Mouse (Mus musculus) erythroblast, embryonic 14.5 days (primary cell): Measurements from ENCODE around the gene a. TPM values are rescaled to one million over a fixed set of nuclear protein-coding genes. Genes with fewer than 3 reads are reported as not detected.

Experiments
- H3K27me3 ChIP-seq: 2 replicates; pipeline ENCODE4 v1.6.1; 2012; ENCODE audit warnings: inconsistent platforms; ENCODE audit not compliant: control insufficient read depth
- H3K36me3 ChIP-seq: 2 replicates; pipeline ENCODE4 v1.6.1; 2012; ENCODE audit warnings: mild to moderate bottlenecking, inconsistent platforms; ENCODE audit not compliant: control insufficient read depth
- H3K4me1 ChIP-seq: 2 replicates; pipeline ENCODE4 v1.6.1; 2012; ENCODE audit warnings: inconsistent platforms; ENCODE audit not compliant: control insufficient read depth
- H3K4me3 ChIP-seq: replicated peaks from 2 replicates; pipeline ENCODE3; 2012; ENCODE audit warnings: moderate library complexity, mild to moderate bottlenecking, inconsistent platforms
- H3K9me3 ChIP-seq: 2 replicates; pipeline ENCODE4 v1.6.1; 2012; ENCODE audit warnings: low read length, inconsistent platforms, mixed read lengths; ENCODE audit not compliant: control insufficient read depth
- GATA1 ChIP-seq: IDR thresholded peaks from 2 replicates; pipeline ENCODE4 v1.6.1; 2012; ENCODE audit warnings: low read length, inconsistent platforms, mixed read lengths
- TAL1 ChIP-seq: IDR thresholded peaks from 3 replicates; pipeline ENCODE4 v1.6.1; 2012; ENCODE audit warnings: low read length, inconsistent platforms, mixed read lengths
- polyA plus RNA-seq: library from polyadenylated mRNA; stranded (reverse); fragments of >175 nt; gene quantifications from 2 replicates; pipeline ENCODE4 v1.2.3, GENCODE M21; 2012

a gene
- polyA plus RNA-seq, 1 experiment = not detected

DNA sequence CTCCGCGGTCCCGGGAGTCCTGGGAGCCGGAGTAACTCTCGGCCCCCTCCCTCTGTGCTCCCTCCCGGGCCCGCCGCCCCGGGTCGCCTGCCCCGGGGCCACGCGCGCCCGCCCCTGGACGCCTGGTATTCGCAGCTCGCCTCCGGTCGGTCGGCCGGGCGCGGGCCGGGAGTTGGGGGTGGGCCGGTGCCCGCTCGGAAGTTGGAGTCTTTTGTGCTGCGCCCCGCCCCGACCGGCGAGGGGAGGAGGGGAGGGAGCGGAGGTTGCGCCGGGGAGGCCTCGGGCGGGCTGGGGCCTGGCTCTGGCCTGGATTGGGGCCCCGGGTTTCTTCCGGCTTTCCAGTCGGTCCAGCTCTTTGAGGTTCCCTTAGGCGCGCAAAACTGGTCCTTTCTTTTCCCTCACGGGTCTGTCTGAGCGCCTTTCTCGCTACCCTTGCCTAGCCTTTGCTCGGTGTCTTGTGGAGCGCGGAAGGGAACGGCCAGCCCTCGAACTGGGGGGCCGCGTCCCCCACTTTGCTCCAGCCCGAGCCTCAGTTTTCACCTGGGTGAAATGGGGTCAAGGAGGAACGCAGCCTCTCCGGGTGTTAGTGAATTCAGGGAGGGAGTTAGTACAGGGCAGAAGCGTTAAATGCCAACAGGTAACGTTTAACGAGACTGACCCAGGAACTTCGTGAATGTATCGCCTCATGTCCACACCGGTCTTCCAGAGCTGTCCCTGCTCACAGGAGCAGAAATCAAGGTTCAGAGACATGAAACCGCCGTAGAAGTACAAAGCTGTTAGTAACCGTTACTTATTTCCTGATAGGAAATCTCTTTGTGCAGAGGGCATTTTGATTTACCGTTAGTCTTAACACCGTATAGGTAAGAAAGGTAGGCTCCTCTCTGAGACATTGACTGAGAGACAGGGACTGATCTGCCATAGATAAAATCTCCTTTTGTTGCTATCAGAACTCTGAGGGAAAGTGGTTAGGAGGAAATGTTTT, 750 bp downstream of the a start:
- Histone ChIP-seq H3K4me3 (peak overlapping the region; percentile 98), H3K36me3 (peaks cover 49% of the 10 kb centered on the region), H3K9me3 (no peaks in the 10 kb centered on the region), H3K27me3 (no peaks in the 10 kb centered on the region), H3K4me1 (peaks cover 80% of the 10 kb centered on the region)
- TF ChIP-seq TAL1 (no peak), GATA1 (peak; percentile 57)

- Histone ChIP-seq H3K27me3 (no peaks in the 10 kb centered on the region), H3K4me1 (peaks cover 49% of the 10 kb centered on the region), H3K9me3 (no peaks in the 10 kb centered on the region)
Observed at GRCm38 (mm10) chr2:154803372-154803771, 12.2 kb downstream of the a start.

DNA sequence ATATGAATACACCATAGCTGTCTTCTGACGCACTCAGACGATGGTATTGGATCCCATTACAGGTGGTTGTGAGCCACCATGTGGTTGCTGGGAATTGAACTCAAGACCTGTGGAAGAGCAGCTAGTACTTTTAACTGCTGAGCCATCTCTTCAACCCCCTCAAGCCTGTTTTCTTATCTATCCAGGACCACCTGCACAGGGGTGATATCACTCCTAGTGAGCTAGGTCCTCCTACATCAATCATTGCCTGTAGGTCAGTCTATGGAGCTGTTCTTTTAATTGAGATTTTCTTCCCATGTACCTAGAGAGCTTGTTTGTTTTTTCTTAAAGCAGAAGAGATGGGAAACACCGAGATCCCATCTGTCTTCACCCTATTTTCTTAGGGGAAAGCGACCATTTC, 12.6 kb downstream of the a start:
- H3K27me3 ChIP-seq = no peaks in the 10 kb centered on the region
- TF ChIP-seq GATA1 = no peak; the same call in 1 of the 2 replicates
- TF ChIP-seq TAL1 = no peak
- no peak overlapping the region for H3K4me3 ChIP-seq
- H3K9me3 ChIP-seq = no peaks in the 10 kb centered on the region
- peaks cover 45% of the 10 kb centered on the region for H3K4me1 ChIP-seq
- H3K36me3 ChIP-seq = peaks cover 33% of the 10 kb centered on the region

More at GRCm38 (mm10) chr2:154803372-154803771, 12.2 kb downstream of the a start:
- TF ChIP-seq GATA1 (no peak), TAL1 (no peak)
- peaks cover 33% of the 10 kb centered on the region for H3K36me3 ChIP-seq
- H3K4me3 ChIP-seq = no peak overlapping the region

DNA sequence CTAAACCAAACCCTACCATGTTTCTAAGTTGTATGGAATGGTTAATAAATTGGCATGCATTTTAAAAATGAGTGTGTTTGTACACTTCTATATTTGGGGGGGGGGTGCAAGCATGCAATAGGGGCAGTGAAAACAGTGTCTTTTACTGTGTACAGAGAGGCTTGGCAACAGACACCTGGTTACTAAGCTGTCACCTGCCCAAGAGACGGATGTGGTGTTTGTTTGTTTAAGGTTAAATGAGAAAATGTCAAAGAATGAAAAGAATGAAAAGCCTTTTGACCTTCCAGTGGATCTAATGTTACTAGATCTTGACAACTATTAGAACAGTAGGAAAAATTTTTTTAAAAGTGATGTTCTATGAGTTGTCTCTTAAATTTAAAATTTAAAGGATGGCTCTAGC, 16.5 kb downstream of the a start:
- peaks cover 23% of the 10 kb centered on the region for H3K4me1 ChIP-seq
- H3K36me3 ChIP-seq = peaks cover 40% of the 10 kb centered on the region
- H3K4me3 ChIP-seq = no peak overlapping the region
- TF ChIP-seq GATA1 (no peak), TAL1 (no peak)
- no peaks in the 10 kb centered on the region for H3K27me3 ChIP-seq
- no peaks in the 10 kb centered on the region for H3K9me3 ChIP-seq

DNA sequence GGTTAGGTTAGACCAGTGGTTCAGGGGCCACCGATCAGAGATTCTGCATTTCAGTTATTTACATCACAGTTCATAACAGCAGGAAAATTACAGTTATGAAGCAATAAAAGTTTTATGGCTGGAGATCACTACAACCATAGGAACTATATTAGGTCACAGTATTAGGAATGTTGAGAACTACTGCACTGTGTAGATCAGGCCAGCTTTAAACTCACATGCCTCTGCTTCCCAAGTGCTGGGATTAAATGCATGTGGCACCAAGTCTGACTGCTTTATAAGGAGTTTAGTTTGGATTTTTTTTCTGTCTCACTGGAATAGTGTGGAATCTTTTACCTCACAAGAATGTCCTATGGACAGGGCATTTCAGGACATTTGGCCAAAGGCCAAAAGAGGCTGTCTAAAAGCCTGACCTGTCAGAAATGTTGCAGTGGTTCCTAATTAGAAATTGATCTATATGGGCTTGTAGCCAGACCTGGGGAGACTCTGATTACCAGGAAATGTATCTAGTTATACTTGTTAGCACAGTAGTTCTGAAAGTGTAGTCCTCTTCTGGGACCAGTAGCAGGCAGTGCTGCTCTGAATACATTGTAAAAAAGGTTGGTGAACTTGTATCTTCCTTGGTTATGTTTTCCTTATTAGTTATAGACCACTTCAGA, 18.0 kb downstream of the a start:
- Histone ChIP-seq H3K27me3 (no peaks in the 10 kb centered on the region), H3K36me3 (peaks cover 50% of the 10 kb centered on the region), H3K9me3 (no peaks in the 10 kb centered on the region), H3K4me3 (no peak overlapping the region), H3K4me1 (peaks cover 11% of the 10 kb centered on the region)
- no peak for TF ChIP-seq TAL1
- TF ChIP-seq GATA1 = no peak

DNA sequence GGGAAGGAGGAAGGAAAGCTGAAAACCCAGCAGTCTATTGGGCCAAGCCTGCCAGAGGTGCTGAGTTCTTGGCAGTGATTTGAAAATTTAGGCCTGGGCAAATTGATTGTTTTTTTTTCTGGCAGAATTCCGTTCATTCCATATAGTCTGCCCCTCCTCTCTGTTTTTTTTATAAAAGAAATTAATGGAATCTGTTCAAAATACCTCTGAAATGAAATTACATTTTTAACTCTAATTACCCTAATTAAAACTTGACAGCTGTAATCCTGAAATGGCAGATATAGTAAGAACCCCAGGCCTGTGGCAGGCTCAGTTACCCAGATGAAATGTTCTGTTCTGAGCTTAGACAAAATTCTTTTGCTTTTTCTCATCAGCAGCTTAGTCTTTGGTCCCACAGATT, 19.6 kb downstream of the a start:
- no peak for TF ChIP-seq TAL1
- no peak for TF ChIP-seq GATA1
- Histone ChIP-seq H3K4me3 (no peak overlapping the region), H3K36me3 (peaks cover 55% of the 10 kb centered on the region), H3K27me3 (no peaks in the 10 kb centered on the region), H3K4me1 (peaks cover 10% of the 10 kb centered on the region), H3K9me3 (no peaks in the 10 kb centered on the region)

- TF ChIP-seq GATA1 (no peak), TAL1 (no peak)
- H3K4me1 ChIP-seq = peaks cover 14% of the 10 kb centered on the region
Observed at GRCm38 (mm10) chr2:154813426-154813825, 22.2 kb downstream of the a start.

GRCm38 (mm10) chr2:154817089-154817488, 25.9 kb downstream of the a start:
- Histone ChIP-seq H3K9me3 (no peaks in the 10 kb centered on the region), H3K4me1 (peaks cover 32% of the 10 kb centered on the region), H3K27me3 (no peaks in the 10 kb centered on the region), H3K36me3 (peaks cover 57% of the 10 kb centered on the region), H3K4me3 (no peak overlapping the region)
- no peak for TF ChIP-seq TAL1
- TF ChIP-seq GATA1 = no peak

More at GRCm38 (mm10) chr2:154813426-154813825, 22.2 kb downstream of the a start:
- no peaks in the 10 kb centered on the region for H3K27me3 ChIP-seq
- peaks cover 46% of the 10 kb centered on the region for H3K36me3 ChIP-seq
- H3K9me3 ChIP-seq = no peaks in the 10 kb centered on the region
- H3K4me3 ChIP-seq = no peak overlapping the region

DNA sequence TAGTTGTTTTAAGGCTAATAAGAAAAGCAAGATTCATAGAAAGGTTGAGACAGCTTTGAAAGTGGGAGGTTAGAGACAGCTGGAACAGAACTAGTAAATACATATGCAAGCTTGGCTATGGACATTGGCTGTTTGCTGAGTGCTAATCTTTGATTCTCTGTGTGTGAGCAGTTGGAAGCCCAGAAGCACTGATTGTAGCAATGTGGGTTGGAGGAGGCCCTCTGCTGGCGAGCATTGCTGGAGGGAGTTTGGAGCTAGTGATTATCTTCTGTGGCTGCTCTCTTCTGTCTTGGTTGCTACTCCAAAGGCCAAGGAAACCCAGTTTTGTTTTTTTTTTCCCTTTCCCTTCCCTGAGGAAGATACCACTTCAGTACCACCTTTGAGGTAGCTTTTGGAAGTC, 26.6 kb downstream of the a start:
- Histone ChIP-seq H3K27me3 (no peaks in the 10 kb centered on the region), H3K4me3 (no peak overlapping the region), H3K9me3 (no peaks in the 10 kb centered on the region), H3K36me3 (peaks cover 58% of the 10 kb centered on the region), H3K4me1 (peaks cover 31% of the 10 kb centered on the region)
- TF ChIP-seq GATA1 = no peak
- no peak for TF ChIP-seq TAL1
